Mouse (Mus musculus): ENCODE measurements around the gene Mad1l1.

DNA sequence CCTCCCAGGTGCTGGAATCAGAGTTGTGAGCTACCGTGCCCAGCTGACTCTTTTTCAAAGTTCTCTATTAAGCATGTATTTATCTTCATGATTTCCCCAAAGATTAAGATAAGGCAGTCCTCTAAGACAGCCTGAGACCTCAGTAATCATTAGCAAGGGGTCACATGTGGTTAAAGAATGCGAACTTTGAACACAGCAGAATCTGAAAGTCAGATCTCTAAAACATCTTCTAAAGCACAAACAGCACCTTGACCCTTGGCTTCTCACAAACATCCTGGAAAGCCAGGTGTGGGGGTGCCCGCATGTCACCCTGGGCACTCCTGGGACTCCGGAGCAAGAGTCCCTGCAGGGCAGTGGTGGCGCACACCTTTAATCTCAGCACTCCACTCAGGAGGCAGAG is 43.1 kb upstream of the Mad1l1 start:
- TF ChIP-seq CTCF (IDR thresholded peaks at IDR 0.05; ENCODE audit: borderline replicate concordance, extremely low read depth, insufficient read depth, insufficient read length) (no peak), POLR2A (IDR thresholded peaks at IDR 0.05; ENCODE audit: borderline replicate concordance, extremely low read depth, insufficient read depth, insufficient read length, poor library complexity, severe bottlenecking) (no peak)
